Mouse (Mus musculus): ENCODE measurements around the gene Tmem205.

The Tmem205 gene

DNA sequence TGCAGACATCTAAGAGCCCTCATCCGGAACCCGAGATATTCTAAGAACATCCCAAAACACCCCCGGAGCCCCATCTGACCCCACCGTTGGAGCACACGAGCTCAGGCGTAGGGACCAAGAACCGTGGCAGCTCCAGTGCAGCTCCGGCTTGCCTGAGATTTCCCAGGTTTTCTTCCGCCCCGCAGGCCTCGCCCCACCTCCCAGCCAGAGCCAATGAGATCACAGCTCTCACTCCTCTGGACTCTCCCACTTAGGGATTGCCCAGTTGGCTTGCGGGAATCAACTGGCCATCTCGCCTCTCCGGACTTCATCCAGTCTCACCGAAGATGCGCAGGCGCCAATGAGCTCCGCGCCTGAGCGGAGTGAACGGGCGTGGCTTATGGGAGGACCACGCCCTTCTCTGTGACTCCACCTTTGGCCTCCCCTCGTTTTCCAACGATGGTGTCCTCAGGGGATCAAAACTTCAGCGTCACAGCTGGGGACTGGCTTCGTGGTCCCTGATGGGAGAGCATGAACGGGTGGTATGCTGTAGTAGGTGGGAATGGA is at the start of gene Tmem205, which contains the start of gene Ccdc159:
Tmem205 (minus strand) TSS at position 349 of the 546 bp plus-strand sequence.
Ccdc159 (plus strand) TSS at position 264 of the 546 bp plus-strand sequence.
- DNase-seq (ENCODE audit: low read depth, low spot score), result peak; percentile 98

DNA sequence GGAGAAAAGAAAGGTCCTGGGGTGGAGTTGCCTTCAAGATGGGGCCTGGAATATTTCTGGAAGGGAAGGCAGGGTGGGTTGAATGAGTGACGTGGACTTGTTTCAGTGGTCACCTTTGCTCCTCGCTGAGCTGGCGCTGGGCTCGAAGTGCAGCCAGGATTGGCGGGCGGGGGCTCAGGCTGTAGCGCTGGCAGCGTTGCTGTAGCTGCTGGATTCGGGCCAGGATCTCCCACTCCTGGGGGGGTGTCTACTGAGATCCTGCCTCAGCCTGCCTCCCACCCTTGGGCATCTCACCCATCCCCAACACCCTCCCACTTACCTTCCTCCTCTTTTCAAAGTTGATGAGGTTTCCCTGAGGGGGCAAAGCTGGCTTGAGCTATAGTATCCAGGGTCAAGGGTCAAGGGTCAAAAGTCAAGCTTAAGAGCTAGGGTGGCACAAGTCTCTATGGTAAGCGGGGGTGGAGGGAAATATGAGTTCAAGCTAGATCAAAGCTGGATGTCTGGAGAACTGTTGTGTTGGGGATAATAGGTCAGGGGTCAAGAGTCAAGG is 49.3 kb upstream of the Tmem205 start:
- DNase-seq (ENCODE audit: low read depth, low spot score), result no peak

DNA sequence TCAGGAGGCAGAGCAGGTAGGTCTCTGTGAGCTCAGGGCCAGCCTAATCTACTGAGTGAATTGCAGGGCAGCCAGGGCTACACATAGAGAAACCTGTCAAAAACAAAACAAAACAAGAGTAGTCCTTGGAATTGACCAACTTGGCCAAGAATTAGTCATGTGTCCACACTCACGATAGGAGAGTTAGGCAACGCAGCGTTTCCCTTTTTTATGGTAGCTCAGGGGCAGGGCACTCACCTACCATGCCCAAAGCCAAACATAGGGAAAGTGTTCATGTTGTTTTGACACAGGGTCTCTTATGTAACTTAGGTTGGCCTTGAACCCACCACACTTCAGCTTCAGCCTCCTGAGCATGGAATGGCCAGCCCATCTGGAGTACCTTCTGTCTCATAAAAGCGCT is 41.9 kb upstream of the Tmem205 start:
- no peak for DNase-seq (ENCODE audit: low read depth, low spot score)

DNA sequence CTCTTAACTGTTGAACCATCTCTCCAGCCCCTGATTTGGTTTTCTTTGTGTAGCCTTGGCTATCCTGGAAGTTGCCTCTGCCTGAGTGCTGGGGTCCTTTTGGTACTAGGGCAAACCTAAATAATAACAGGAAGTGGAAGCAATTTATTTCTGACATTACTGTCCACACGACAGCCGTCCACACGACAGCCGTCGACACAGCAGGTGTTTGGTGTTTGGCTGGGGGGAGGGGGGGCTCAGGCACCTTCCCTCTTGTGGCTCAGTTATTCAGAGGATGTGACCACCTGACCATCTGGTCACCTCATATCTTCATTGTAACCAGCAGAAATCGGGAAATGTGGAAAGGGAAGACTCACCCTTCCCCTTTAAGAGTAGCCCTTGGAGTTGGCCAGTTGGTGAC is 41.5 kb upstream of the Tmem205 start:
- DNase-seq (ENCODE audit: low read depth, low spot score), result no peak

DNA sequence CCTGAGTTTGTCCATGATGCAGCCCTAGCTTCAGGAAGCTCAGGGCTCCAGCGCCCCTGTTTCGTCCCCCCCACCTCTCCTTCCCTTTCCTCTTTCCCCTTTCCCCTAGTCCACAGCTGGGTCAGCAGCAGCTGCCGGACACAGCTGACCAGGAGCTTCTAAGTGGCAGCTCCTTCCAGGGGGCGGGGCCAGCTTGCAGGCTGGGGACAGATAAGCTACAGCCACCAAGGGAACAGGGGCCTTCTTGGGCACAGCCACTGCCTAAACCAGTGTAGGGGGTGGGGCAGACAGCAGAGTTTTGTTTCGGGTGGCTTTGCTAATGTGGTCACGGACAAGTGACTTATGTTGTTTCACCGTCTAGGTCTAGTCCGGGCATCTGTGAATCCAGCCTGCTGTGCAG is 36.1 kb upstream of the Tmem205 start, which contains the start of gene Epor:
Epor (minus strand) TSS at position 90 of the 400 bp plus-strand sequence.
- no peak for DNase-seq (ENCODE audit: low read depth, low spot score)

DNA sequence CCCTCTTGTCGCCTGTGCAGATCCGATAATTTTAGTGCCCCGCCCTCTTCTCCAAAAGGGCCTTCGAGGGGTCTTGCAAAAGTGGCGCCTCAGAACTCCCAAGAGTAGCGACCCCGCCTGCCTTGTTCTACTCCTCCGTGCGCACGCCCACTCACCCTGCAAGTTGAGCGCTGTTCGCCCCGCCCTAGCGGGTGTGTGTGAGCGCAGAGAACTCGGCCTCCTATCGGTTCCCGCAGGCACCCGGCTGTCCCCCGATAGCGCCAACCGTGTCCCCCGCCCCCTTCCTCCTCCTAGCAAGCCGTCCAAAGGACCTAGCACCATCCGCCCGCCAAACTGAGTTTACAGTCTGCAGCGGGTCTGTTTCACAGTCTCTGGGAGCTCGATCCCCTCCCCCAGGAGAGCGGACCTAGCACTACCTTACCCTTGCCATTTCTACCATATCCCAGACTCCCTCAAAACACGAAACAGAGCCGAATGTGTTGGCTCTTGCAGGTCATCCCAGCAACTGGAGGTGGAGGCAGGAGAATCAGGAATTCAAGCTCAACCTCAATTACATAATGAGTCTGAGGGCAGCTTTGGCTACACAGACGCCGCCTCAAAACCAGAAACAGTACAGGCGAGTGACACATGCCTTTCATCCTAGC is 35.2 kb upstream of the Tmem205 start:
- peak; percentile 66 for DNase-seq (ENCODE audit: low read depth, low spot score)

DNA sequence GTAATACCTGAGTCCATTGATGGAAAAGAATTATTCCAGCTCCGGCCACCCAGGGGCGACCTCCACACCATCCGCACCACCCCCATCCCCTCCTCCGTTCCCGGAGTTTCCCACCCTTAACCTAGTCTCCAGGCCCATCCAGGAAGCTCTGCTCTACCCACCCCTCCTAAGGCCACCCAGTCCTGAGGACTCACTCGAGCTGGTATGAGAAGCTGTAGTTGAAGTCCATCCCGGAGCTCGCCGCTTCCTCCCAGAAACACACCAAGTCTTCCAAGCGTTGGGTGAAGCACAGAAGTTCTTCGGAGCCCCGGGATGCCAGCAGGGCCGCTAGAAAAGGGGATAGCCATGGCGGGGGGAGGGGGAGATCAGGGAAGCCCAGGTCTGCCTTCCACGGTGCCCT is 34.7 kb upstream of the Tmem205 start:
- DNase-seq (ENCODE audit: low read depth, low spot score), result no peak

DNA sequence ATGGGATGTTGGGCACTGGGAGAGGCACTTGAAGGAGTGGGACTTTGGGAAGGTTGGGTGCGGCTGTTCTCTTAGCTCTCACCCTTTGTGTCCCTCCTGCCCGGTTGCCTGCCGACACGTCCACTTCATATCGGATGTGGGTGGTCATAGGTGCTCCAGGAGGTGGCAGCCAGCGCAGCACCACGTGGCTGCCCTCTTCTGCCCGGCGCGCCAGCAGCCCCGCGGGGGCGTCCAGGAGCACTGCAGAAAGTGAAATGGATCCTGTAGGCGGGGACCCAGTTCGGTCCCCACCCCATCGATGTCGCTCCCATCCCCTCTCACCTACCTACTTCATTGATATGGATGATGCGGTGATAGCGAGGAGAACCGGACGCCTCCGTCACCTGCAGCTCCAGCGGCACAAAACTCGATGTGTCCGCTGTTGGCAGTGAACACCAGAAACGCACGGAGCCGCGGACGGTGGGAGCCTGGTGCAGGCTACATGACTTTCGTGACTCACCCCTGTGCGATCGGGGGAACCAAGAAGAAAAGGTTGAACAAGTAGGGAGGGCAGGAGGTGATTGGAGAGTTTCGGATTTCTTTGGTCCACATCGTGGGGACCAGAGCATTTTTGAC is 34.1 kb upstream of the Tmem205 start:
- no peak for DNase-seq (ENCODE audit: low read depth, low spot score)

DNA sequence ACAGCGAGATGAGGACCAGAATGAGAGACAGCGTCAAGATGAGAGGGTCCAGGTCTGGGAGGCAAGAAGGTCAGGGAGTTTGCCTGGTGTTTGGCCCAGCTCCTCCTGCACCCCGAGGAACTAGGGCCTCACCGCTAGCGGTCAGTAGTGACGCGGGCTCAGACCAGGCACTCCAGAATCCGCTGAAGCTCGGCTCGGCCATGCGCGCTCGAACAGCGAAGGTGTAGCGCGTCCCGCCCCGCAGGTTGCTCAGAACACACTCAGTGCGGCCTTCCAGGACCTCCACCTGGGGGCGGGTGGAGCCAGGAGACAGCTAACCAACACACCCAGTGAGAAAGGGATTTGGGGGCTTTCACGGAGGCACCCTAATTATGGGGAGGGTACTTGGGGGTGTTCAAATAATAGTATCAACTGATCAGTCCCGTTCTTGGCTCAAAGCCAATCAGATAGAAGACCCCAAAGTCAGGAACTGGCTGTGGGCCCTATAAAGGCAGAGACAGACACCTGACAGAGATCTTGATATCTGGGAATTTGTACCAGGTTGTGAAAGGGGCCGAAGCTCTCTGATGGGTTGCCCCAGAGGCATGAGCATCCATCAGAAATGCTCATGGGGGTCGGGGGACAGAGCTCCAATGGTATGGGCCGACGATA is 33.3 kb upstream of the Tmem205 start:
- DNase-seq (ENCODE audit: low read depth, low spot score), result no peak

DNA sequence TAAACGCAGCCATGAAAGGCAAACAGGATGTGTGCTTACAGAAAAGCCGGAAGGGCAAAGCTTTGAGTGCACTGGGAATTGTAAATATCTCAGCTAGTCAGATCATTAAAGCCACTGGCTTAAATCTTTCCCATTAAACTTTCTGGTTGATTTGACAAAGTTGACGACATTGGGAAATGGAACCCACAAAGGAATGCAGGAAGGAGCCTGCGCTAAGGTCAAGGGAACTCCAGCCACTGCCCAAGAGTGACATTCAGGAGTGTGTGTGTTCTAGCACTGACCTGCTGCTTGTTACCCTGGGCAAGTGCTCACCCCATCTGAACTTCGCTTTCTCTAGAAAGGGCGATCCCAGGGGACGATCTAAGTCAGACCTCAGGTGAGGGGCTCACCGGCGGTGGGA is 32.8 kb upstream of the Tmem205 start:
- no peak for DNase-seq (ENCODE audit: low read depth, low spot score)

DNA sequence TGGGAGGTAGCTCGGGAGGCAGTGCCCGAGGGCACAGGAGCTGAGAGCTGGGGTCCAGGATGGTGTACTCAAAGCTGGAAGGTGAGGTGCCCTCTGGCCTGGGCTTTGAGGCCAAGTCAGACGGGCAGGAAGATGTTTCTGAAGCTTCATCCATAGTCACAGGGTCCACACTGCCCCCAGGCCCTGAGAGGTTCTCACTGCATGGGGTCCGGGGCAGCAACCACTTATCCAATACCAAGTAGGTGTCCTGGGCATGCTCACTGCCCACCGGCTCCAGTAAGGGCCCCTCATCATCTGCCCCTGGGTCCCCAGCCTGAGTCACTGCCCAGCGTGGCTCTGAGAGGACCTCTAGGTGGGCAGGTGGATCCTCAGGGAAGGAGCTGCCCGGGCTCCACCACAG is 31.9 kb upstream of the Tmem205 start:
- no peak for DNase-seq (ENCODE audit: low read depth, low spot score)

DNA sequence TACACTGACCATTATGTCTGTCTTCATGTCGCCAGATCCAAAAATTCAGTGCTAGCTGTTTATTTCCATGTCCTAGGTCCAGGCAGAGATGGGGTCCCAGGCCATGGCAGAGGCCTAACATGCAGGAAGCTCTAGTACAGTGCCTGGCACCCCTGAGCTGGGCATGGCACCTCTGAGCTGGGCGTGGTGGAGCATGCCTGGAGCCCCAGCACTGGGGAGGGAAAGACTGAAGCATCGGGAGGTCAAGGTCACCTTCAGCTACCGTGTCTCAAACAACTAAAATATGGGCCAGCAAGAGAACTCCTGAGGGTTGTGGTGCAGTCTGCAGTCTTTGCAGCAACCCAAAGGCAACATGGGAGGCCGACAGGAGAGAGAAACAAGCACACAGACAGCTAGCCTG is 31.0 kb upstream of the Tmem205 start:
- no peak for DNase-seq (ENCODE audit: low read depth, low spot score)

DNA sequence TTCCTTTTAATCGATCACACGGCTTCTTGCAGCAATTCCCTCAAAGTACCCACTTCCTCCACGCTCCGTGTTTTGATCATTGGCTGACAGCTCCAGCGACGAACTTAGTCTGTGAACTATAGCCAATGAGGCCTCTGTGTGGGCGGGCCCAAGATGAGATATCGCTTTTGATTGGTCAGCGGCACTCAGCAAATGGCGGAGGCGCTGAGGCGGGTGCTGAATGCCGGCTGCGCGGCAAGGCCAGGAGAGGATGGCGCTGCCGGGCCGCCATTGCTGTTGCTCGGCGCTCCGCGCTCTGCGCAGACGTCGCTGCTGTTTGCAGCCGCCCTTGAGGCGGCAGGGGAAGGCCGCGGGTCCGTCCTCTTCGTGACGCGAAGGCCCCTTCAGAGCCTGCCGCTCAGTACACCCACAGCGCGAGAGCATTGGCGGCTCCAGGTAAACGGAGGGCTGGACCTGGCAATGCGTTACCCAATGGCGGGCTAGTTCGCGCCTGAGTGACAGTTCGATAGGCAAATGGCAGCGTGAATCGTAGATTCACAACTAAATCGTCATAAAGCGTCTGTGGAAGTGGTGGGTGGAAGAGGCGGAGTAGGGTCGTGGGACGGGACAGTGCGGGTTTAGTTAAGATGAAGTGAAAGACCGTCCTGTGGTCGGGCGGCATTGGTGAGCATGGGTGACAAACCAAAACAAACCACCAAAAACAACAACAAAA is 28.4 kb upstream of the Tmem205 start, which contains the start of gene Swsap1:
Swsap1 (plus strand) TSS at position 186 of the 712 bp plus-strand sequence.
- DNase-seq (ENCODE audit: low read depth, low spot score), result peak; percentile 98

DNA sequence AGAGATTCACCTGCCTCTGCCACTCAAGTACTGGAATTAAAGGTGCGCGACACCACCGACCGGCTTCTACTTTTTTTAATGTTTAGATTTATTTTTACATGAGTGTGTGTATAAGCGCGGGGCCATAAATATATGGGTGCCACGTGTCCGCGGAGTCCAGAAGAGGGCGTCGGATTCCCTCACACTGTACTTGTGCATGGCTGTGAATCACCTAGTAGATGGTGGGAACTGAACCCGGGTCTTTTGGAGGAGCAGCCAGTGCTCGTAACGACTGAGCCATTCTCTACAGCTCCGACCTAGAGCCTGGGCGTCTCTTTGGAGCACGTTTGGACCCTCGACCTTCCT is 27.8 kb upstream of the Tmem205 start:
- no peak for DNase-seq (ENCODE audit: low read depth, low spot score)

DNA sequence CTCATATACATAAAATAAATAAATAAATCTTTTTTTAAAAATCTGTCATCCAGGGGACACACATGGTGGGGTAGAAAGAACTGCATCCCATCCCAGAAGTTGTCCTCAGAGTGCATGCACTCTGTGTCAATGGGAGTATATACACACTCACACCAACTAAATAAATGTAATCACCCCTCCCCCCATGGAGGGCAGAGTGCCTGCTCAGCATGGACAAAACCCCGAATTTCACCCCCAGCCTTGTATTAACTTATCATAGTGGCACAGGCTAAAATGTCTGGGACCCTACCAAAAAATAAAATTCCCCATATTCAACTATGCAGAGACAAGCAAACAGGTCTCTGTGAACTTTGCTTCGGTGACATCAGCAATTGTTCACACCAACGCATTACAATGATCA is 27.3 kb upstream of the Tmem205 start:
- DNase-seq (ENCODE audit: low read depth, low spot score), result no peak

DNA sequence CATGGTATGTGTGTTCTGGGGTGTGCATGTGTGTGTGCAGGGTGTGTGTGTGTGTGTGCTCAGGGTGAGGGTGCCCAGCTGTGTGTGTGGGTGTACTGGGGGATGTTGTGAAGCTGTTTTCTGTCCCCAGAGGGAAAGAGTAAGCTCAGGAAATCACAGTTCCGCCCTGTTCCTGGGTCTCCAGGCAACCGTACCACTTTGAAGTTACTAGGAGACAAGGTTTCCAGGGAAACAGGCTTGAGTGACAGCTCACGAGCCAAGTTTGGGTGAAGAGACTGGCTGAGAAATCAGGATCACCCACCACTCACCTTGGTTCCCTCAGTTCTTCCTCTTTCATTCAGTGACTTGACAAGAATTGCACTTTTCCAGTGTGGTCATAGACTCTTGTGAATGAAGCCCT is 26.2 kb upstream of the Tmem205 start:
- no peak for DNase-seq (ENCODE audit: low read depth, low spot score)

DNA sequence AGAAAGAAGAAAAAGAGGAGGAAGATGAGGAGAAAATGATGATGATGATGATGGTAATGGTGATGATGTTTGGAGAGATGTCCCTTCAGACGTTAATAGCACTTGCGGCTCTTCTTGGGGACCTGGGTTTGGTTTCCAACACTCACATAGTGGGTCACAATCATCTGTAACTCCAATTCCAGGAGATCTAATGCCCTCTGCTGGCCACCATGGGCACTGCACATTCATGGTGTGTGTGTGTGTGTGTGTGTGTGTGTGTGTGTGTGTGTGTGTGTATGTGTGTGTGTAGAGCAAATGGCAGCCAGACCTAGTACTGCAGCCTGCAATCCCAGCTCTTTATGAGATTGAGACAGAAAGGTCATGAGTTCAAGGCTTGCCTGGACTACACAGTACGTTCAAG is 24.6 kb upstream of the Tmem205 start:
- DNase-seq (ENCODE audit: low read depth, low spot score), result no peak

DNA sequence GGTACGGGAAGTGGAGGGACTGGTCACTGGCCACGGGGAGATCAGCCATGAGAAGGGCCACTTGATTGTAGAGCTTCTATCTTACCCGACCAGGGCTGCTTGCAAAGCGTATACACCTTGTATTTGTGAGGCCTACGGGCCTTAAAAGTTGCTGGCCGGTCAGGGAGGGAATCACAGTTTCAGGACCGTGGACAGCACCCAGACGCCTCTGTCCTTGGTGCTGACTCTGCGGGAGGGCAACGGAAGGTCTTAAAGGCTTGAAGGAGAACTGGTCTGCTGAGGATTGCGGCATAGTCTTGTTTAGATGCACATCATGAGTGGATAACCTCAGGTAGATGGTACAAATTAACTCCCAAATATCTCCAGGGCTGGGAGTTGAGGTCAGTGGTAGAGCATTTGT is 23.0 kb upstream of the Tmem205 start:
- peak; percentile 82 for DNase-seq (ENCODE audit: low read depth, low spot score)

DNA sequence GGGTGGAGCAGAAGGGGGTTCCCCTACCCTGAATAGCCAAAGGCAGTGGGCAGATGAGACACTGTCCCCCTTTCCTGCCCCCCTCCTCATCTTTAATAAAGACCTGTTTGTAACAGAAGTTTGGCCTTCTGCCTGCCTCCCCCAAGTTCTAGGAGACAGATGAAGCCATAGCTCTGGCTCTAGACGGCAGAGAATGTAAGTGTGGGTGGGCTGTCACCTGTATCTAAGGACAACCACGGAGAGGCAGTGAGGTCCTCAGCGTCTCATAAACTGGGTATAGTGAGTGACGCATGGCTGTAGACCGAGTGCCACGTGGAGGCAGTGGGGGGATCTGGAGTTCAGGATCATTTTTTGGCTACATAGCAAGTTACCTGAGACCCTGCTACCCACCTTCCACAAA is 21.4 kb upstream of the Tmem205 start:
- DNase-seq (ENCODE audit: low read depth, low spot score), result no peak

DNA sequence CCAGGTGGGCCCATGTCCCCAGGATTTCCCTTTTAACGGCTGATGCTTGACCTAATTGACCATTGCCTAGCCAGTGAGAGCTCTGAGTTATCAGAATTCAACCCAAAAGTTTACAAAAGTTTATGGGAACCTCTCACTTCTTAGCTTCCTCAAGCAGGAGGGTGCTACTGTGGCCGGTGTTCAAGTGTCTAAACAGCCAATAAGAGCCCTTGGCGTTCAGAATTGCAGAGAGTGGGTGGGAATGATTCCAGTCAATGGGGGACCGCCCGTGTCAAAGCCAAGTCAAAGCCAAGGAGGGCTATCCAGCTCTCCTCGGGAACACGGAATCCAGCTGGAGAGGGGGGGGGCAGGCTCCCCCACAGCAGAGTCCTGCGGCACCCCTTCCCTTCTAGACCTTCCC is 20.8 kb upstream of the Tmem205 start:
- DNase-seq (ENCODE audit: low read depth, low spot score), result no peak

DNA sequence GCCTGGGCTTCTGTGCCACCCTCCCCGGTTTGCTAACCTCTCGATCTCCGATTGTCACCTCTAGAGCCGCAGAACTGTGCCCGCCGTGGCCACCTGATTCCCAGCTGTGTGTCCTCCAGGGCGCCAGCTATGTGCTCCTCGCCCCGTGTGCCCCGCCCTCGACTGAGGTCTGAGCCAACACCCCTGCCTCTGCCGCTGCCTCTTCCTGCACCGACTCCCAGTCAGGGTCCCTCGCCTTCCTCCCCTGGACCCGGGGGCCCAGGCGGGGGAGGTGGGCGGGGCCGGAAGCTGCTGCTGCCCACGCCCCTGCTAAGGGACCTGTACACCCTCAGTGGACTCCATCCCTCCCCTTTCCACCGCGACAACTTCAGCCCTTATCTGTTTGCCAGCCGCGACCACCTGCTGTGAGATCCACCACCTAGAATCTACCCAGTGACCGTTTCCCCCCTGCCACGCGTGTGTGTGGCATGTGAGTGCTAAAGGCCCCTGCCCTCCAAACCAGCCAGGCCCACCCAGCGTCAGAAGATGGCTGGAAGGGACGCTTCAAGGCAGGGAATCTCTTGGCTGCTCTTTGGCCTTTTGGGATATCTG is 20.3 kb upstream of the Tmem205 start:
- DNase-seq (ENCODE audit: low read depth, low spot score), result no peak

Measured in forelimb bud, embryonic 11.5 days (tissue).